Mouse (Mus musculus) liver, adult 2 months (tissue): ENCODE data around the gene Prkab2. TPM values are rescaled to one million over a fixed set of nuclear protein-coding genes. Genes with fewer than 3 reads are reported as not detected.

Experiments
- DNase-seq: peaks from one replicate; pipeline ENCODE4 v3.0.0-alpha.2; 2011; ENCODE audit warnings: low read depth, low spot score; ENCODE audit errors: extremely low read depth
- H3K27ac ChIP-seq: fragments of 200-500 bp; replicated peaks from 2 replicates; pipeline ENCODE4 v1.5.1; 2012; ENCODE audit warnings: low read depth, mild to moderate bottlenecking, control low read depth, inconsistent platforms, low read length; ENCODE audit not compliant: insufficient read depth
- H3K27me3 ChIP-seq: fragments of 200-500 bp; 2 replicates; pipeline ENCODE4 v1.6.1; 2012; ENCODE audit warnings: mild to moderate bottlenecking, moderate library complexity, low read length, inconsistent platforms; ENCODE audit not compliant: control insufficient read depth, insufficient read depth
- H3K36me3 ChIP-seq: fragments of 200-500 bp; 2 replicates; pipeline ENCODE4 v1.6.1; 2012; ENCODE audit warnings: low read length, inconsistent platforms; ENCODE audit not compliant: control insufficient read depth, insufficient read depth
- H3K4me1 ChIP-seq: fragments of 200-500 bp; 2 replicates; pipeline ENCODE4 v1.6.1; 2011; ENCODE audit warnings: low read length; ENCODE audit not compliant: control insufficient read depth, insufficient read depth
- H3K4me3 ChIP-seq: fragments of 200-500 bp; 2 replicates; pipeline ENCODE4 v1.5.1; 2011; ENCODE audit warnings: low read depth, mild to moderate bottlenecking, control low read depth, low read length, moderate library complexity; ENCODE audit not compliant: insufficient read depth
- H3K79me2 ChIP-seq: fragments of 200-500 bp; 2 replicates; pipeline ENCODE4 v1.6.1; 2012; ENCODE audit warnings: inconsistent platforms, mild to moderate bottlenecking, low read length, moderate library complexity; ENCODE audit not compliant: control insufficient read depth, insufficient read depth
- H3K9ac ChIP-seq: fragments of 200-500 bp; 2 replicates; pipeline ENCODE4 v1.6.1; 2012; ENCODE audit warnings: low read depth, mild to moderate bottlenecking, control low read depth, inconsistent platforms, low read length
- CTCF ChIP-seq: fragments of 200-500 bp; IDR thresholded peaks from 2 replicates; pipeline ENCODE4 v1.5.1; 2011; ENCODE audit warnings: low read depth, low read length, control low read depth
- POLR2A ChIP-seq: fragments of 200-500 bp; IDR thresholded peaks from 2 replicates; pipeline ENCODE4 v1.6.1; 2011; ENCODE audit warnings: low read length, control low read depth; ENCODE audit not compliant: insufficient read depth; ENCODE audit errors: extremely low read depth
- WGBS: fragments of 180-500 bp; shearing (Covaris S2); methylation state at CpG from one replicate; pipeline ENCODE4 v1.1.7; 2018; 5-methylcytosine and 5-hydroxymethylcytosine counted together
- polyA plus RNA-seq: library from polyadenylated mRNA; depleted of rRNA; stranded (reverse); fragments of >200 nt; gene quantifications from 2 replicates; pipeline ENCODE4 v1.2.3, GENCODE M21; 2012
- total RNA-seq: library from RNA; depleted of rRNA; stranded (reverse); fragments of >200 nt; gene quantifications from 2 replicates; pipeline ENCODE4 v1.2.3, GENCODE M21; 2014

Gene Prkab2
- total and polyA plus RNA-seq, 2 experiments, result 0.83 to 1.5 TPM

DNA sequence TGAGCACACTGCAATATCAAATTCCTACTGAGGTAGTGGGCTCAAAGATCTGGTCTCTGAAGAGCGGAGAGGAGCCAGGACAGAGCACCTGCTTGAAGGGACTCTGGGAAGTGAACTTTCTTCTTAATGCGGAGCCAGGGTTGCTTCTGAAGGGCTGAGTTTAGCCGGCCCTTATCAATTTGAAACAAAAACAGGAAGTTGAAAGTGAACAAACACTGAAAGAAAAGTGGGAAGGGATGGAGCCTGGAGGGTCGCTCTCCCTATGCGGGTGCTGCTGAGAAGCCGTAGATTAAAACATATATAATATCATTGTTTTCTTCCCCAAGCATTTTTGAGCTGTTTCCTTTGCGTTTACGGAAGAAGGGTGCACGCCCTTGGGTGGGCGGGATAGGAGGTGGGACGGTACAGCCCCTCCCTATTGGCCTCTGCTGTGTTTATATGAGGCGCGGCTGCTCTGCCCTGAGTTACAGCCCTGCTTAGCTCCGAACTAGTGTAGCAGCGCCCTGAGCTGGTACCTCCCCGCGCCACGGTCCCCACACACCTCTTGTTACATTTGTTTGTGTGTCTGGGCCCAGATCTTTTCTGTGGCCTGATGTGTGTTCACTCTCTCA lies 29.5 kb upstream of the Prkab2 start, which contains the start of gene Fmo5:
Gene Fmo5 (plus strand): TSS at position 414 of the 611 bp plus-strand sequence.
- no peaks in the 10 kb centered on the region for H3K27me3 ChIP-seq
- peak; percentile 100 for TF ChIP-seq POLR2A
- no peak for TF ChIP-seq CTCF
- H3K9ac ChIP-seq, result peak within 1 kb of the TSS; percentile 86

DNA sequence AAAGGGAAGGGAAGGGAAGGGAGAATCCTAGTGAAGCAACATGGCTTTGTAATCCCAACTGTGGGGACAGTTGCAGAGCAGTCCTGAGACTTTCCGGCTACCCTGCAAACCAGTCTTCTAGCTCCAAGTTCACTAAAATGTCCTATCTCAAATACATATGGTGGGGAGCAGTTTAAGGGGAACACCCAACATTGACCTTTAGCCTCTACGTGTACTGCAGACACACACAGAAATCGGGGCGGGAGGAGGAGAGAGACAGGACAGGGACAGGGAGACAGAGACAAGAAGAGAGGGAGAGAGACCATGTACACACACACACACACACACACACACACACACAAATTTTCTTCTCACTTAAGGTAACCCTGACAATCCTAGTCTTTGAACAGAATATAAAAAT lies 28.1 kb upstream of the Prkab2 start:
- peak overlapping the region; percentile 67 for H3K4me3 ChIP-seq
- WGBS, result 33% methylated on average over 4 of the region's 4 CpGs
- H3K27me3 ChIP-seq, result no peaks in the 10 kb centered on the region
- peak overlapping the region; percentile 79 for H3K9ac ChIP-seq
- H3K27ac ChIP-seq, result peak overlapping the region; percentile 83
- TF ChIP-seq CTCF (no peak), POLR2A (no peak)
- peaks cover 4% of the 10 kb centered on the region; the same call in 1 of the 2 replicates for H3K79me2 ChIP-seq
- H3K36me3 ChIP-seq, result peaks cover 21% of the 10 kb centered on the region
- peak; percentile 84 for DNase-seq
- H3K4me1 ChIP-seq, result peaks cover 15% of the 10 kb centered on the region

More for the DNA sequence above, 29.5 kb upstream of the Prkab2 start, which contains the start of gene Fmo5:
- Histone ChIP-seq H3K79me2 (peaks cover 4% of the 10 kb centered on the region; the same call in 1 of the 2 replicates), H3K4me3 (peak within 1 kb of the TSS; percentile 67), H3K36me3 (peaks cover 12% of the 10 kb centered on the region), H3K27ac (peak within 1 kb of the TSS; percentile 83), H3K4me1 (peaks cover 21% of the 10 kb centered on the region)
- DNase-seq, result peak; percentile 91
- under 1% methylated on average over 18 of the region's 18 CpGs for WGBS

DNA sequence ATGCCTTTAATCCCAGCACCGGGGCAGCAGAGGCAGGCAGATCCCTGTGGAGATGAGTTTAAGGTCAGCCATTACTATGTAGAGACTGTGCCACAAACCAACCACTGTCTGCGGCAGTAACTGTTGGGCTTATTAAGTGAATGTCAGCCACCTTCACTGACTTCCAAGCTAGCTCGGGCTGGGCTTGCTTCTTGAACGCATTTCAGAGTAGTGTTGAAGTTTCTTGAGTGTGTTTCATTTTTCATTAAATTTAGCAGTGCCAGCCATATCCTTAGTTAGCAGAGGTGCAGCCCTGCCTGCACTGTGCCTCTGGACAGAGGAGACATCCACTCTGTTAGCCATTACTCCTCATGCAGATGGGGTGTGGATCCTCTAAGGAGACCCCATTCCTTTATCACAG lies 27.2 kb upstream of the Prkab2 start:
- Histone ChIP-seq H3K79me2 (peaks cover 4% of the 10 kb centered on the region; the same call in 1 of the 2 replicates), H3K36me3 (peaks cover 26% of the 10 kb centered on the region), H3K4me3 (peak overlapping the region; percentile 46), H3K9ac (peak overlapping the region; percentile 61), H3K27me3 (no peaks in the 10 kb centered on the region), H3K27ac (peak overlapping the region; percentile 97), H3K4me1 (peaks cover 20% of the 10 kb centered on the region)
- peak; percentile 53 for DNase-seq
- 60% methylated on average over 4 of the region's 4 CpGs for WGBS
- TF ChIP-seq CTCF (no peak), POLR2A (no peak)

DNA sequence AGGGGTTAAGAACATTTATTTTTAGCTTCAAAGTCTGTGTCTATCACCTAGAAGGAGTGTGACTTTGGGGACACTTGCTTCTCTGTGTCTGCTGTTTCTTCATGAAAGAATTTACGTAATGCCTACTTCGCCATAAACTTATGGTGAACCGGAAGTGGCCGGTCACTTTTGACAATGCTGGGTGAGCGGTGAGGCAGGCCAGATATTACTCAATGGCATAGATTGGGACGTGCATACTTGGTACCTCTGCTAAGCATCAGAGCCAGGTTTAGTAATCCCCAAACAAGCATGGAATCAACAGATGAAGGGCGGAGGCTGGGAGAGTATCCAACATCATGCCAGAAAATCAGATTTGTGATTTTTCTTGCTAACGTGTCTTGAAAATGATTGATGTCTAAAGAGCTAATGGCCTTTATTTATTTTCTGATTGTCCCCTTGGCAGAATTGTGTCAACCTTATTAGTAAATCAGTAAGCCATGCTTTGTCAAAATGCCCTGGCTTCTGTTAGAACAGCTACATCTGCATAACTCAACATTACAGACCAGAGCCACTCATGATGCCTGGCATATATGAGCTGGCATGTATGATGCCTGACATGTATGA lies 26.6 kb upstream of the Prkab2 start:
- H3K79me2 ChIP-seq, result peaks cover 4% of the 10 kb centered on the region; the same call in 1 of the 2 replicates
- H3K4me3 ChIP-seq, result peak overlapping the region; percentile 17; the same call in 1 of the 2 replicates
- 23% methylated on average over 8 of the region's 8 CpGs for WGBS
- peaks cover 23% of the 10 kb centered on the region for H3K4me1 ChIP-seq
- no peaks in the 10 kb centered on the region for H3K27me3 ChIP-seq
- H3K36me3 ChIP-seq, result peaks cover 32% of the 10 kb centered on the region
- TF ChIP-seq POLR2A, result no peak
- TF ChIP-seq CTCF, result no peak
- peak overlapping the region; percentile 57; the same call in 1 of the 2 replicates for H3K9ac ChIP-seq
- DNase-seq, result peak; percentile 94
- peak overlapping the region; percentile 97 for H3K27ac ChIP-seq

DNA sequence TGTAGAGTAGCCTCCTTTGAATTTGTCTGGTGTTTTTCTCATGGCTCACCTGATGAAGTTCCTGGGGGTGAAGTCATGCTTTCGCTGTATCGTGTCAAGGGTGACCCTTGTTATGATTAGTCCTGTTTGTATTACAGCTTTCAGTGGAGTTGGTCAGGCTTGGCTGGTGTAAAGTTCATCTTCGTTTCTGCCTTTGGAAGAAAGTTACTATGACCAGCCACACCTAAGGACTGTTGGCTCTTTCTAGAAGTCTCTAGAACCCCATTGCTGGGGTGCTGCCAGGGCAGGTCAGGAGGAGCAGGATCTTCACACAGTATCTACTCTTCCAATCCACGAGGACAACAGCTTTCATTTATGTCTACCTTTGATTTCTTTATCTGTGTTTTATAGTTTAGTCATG lies 24.5 kb upstream of the Prkab2 start:
- Histone ChIP-seq H3K27me3 (no peaks in the 10 kb centered on the region), H3K4me1 (peaks cover 23% of the 10 kb centered on the region), H3K79me2 (peaks cover 4% of the 10 kb centered on the region; the same call in 1 of the 2 replicates), H3K4me3 (no peak overlapping the region), H3K36me3 (peaks cover 53% of the 10 kb centered on the region), H3K27ac (peak overlapping the region; percentile 74), H3K9ac (no peak overlapping the region)
- peak; percentile 86 for DNase-seq
- no peak for TF ChIP-seq CTCF
- no peak for TF ChIP-seq POLR2A
- 20% methylated on average over 4 of the region's 4 CpGs for WGBS

DNA sequence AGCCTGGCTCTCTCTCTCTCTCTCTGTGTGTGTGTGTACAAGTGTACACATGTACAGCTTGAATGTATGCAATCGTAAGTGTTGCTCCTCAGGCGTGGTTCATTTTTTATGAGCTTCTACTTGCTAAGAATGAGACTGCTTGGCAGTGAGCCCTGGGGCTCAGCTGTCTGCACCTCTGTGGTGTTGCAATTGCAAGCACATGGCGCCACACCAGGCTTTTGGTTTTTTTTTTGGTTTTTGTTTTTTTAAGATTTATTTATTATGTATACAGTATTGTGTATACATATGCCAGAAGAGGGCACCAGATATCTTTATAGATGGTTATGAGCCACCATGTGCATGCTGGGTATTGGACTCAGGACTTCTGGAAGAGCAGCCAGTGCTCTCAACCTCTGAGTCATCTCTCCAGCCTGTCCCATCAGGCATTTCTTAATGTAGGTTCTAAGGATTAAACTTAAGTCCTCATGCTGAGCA lies 23.7 kb upstream of the Prkab2 start:
- WGBS, result 21% methylated on average over 3 of the region's 3 CpGs
- TF ChIP-seq POLR2A (no peak), CTCF (no peak)
- H3K36me3 ChIP-seq, result peaks cover 61% of the 10 kb centered on the region
- peaks cover 25% of the 10 kb centered on the region for H3K4me1 ChIP-seq
- no peak overlapping the region for H3K4me3 ChIP-seq
- no peaks in the 10 kb centered on the region for H3K27me3 ChIP-seq
- no peak overlapping the region for H3K9ac ChIP-seq
- H3K27ac ChIP-seq, result peak overlapping the region; percentile 29
- peaks cover 4% of the 10 kb centered on the region; the same call in 1 of the 2 replicates for H3K79me2 ChIP-seq
- DNase-seq, result peak; percentile 83
